Mouse (Mus musculus) CH12.LX (cell line): ENCODE data around the gene Rrp1.

Experiments
- CHD1 ChIP-seq: IDR thresholded peaks from 2 replicates; pipeline ENCODE4 v1.6.1; 2012; ENCODE audit warnings: low read depth, low read length, improper control_type of control experiment, inconsistent platforms
- CHD2 ChIP-seq: IDR thresholded peaks from 2 replicates; pipeline ENCODE4 v1.6.1; 2011; ENCODE audit warnings: low read length, improper control_type of control experiment
- CTCF ChIP-seq, 2 experiments: IDR thresholded peaks in 1 of 2; conservative IDR thresholded peaks in 1 of 2; 2 replicates each; pipeline ENCODE4 v1.5.1; 2011 to 2012; ENCODE audit warnings: low read depth in 2 of 2, low read length in 2 of 2, improper control_type of control experiment in 1 of 2, inconsistent platforms in 1 of 2, mild to moderate bottlenecking in 1 of 2, moderate library complexity in 1 of 2
- E2F4 ChIP-seq: IDR thresholded peaks from 2 replicates; pipeline ENCODE4 v1.6.1; 2011; ENCODE audit warnings: low read depth, low read length, improper control_type of control experiment; ENCODE audit not compliant: insufficient replicate concordance
- EP300 ChIP-seq: IDR thresholded peaks from 2 replicates; pipeline ENCODE4 v1.6.1; 2011; ENCODE audit warnings: low read length, improper control_type of control experiment
- HCFC1 ChIP-seq: IDR thresholded peaks from 2 replicates; pipeline ENCODE4 v1.6.1; 2012; ENCODE audit warnings: low read depth, mild to moderate bottlenecking, inconsistent platforms, low read length, improper control_type of control experiment
- KAT2A ChIP-seq: IDR thresholded peaks from 2 replicates; pipeline ENCODE4 v1.6.1; 2012; ENCODE audit warnings: low read length, improper control_type of control experiment, inconsistent platforms; ENCODE audit not compliant: insufficient replicate concordance
- MAX ChIP-seq: IDR thresholded peaks from 2 replicates; pipeline ENCODE4 v1.6.1; 2011; ENCODE audit warnings: low read length, improper control_type of control experiment
- MAZ ChIP-seq: IDR thresholded peaks from 2 replicates; pipeline ENCODE4 v1.6.1; 2012; ENCODE audit warnings: low read depth, mild to moderate bottlenecking, inconsistent platforms, low read length, improper control_type of control experiment, moderate library complexity
- NRF1 ChIP-seq: IDR thresholded peaks from 2 replicates; pipeline ENCODE4 v1.6.1; 2014; ENCODE audit warnings: low read depth, mild to moderate bottlenecking, inconsistent platforms, low read length, improper control_type of control experiment, moderate library complexity
- POLR2A ChIP-seq: IDR thresholded peaks from 2 replicates; pipeline ENCODE4 v1.6.1; 2011; ENCODE audit warnings: low read depth, mild to moderate bottlenecking, improper control_type of control experiment, low read length
- USF2 ChIP-seq: conservative IDR thresholded peaks from 2 replicates; pipeline ENCODE4 v1.6.1; 2011; ENCODE audit warnings: low read depth, low read length, improper control_type of control experiment
- ZC3H11A ChIP-seq: IDR thresholded peaks from 2 replicates; pipeline ENCODE4 v1.6.1; 2012; ENCODE audit warnings: low read depth, mild to moderate bottlenecking, inconsistent platforms, low read length, improper control_type of control experiment
- ZKSCAN1 ChIP-seq: IDR thresholded peaks from 2 replicates; pipeline ENCODE4 v1.6.1; 2012; ENCODE audit warnings: low read depth, inconsistent platforms, low read length, improper control_type of control experiment, borderline replicate concordance

DNA sequence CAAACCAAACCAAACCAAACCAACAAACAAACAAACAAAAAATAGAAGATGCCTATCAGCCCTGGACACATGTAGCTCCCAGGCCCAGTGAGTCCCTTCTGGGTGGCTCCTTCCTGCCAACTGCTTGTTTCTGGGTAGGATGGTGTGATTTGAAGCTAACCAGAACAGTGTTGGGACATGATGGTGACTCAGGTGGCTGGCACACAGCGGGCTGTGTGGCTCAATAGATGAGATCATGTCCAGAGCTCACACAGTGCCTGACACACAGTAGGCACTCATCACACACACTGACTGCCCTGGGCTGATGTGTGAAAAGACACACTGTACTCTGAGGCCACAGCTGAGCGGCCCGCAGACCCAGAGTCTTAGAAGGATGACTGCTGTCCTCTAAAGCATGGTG lies 33.4 kb upstream of the Rrp1 start:
- no peak for TF ChIP-seq CTCF (conservative IDR thresholded peaks at IDR 0.05 in 1 of 2, IDR thresholded peaks at IDR 0.05 in 1 of 2; ENCODE audit: low read depth in 2 of 2, low read length in 2 of 2)
- no peak for TF ChIP-seq CHD1
- TF ChIP-seq NRF1 = no peak
- no peak for TF ChIP-seq MAX
- TF ChIP-seq USF2 = no peak
- no peak for TF ChIP-seq POLR2A
- TF ChIP-seq HCFC1 = no peak
- no peak for TF ChIP-seq EP300
- TF ChIP-seq ZKSCAN1 = no peak
- no peak for TF ChIP-seq E2F4
- TF ChIP-seq ZC3H11A = no peak
- no peak for TF ChIP-seq KAT2A
- TF ChIP-seq MAZ = no peak
- no peak for TF ChIP-seq CHD2
